Mouse (Mus musculus): ENCODE data around the gene Efcab8.
A peak's percentile ranks its signal among the peaks of the same experiment; 100 is the strongest.
"Not testable (repeated sequence)": the region's sequence is repeated elsewhere in the genome, so short reads cannot be mapped to it uniquely, and the experiment has no call there.

The Efcab8 gene

GRCm38 (mm10) chr2:153825900-153826299, 46.2 kb downstream of the Efcab8 start:
- DNase-seq, result not testable (repeated sequence)

- no peak for DNase-seq
Observed at GRCm38 (mm10) chr2:153827171-153827830, 47.6 kb downstream of the Efcab8 start.

GRCm38 (mm10) chr2:153828704-153829103, 49.0 kb downstream of the Efcab8 start:
- DNase-seq, result no peak

GRCm38 (mm10) chr2:153833291-153833690, 53.6 kb downstream of the Efcab8 start:
- DNase-seq, result no peak

- DNase-seq, result no peak
Observed at GRCm38 (mm10) chr2:153842854-153843253, 63.1 kb downstream of the Efcab8 start.

DNA sequence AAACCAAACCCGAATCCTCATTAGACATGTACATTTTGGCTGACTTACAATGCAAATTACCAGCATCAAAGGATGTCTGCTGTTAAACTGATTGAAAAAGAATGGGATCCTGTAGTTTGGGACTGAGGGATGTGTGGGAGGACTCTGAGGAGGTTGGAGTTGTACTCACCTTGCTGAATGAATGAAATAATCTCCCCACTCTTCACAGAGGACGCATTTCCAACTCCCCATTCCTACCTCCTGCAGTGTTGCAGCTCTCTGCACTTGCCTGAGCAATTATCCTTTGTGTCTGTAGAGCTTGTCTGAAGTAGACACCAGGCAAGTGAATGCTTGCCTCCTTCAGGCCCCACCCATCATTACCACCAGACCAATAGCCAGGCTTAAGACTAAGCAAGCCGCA, 68.7 kb downstream of the Efcab8 start:
- no peak for DNase-seq

DNA sequence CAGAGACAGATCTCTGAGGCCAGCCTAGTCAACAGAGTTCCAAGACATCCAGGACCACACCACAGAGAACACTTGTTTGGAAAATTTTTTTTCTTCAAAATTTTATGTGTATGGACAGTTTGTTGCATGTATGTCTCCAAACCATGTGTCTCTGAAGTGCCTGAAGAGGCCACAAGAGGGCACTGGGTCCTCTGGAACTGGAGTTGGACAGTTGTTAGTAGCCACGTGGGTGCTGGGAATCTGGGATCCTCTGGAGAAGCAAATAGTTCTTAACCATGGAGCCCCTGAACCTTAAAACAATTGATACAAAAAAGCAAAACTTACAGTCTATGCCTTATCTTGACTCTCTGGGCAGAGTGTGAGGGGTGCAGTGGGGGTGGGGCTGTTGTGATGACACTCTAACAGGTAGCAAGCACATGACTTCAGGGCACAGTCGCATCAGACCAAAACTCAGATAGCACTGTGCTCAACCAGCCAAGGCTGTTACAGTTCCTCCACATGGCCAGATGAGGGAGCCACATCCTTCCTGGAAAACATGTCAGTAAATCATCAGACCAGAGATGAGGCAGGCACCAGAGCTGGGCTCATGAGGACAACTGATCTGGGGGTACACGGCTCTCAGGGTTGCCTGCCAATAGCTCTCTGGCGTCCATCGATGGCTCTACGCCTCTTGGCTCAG, 70.8 kb downstream of the Efcab8 start:
- DNase-seq, result peak; percentile 18

DNA sequence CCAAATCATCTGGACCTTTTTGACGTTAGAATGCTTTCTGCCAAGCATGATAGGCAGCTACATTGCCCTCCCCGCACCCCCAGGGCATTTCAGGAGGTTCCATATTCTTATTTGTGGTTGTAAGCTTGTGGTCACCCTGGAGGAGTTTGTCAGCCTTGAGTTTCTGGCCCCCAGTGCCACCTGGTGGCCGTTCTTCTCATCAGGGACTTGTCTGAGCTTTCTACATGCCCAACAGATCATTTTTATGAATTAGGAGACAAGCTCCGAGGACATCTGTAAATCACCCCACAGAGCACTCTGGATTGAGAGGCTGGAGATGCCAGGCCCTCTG, 71.3 kb downstream of the Efcab8 start:
- peak; percentile 65 for DNase-seq

DNA sequence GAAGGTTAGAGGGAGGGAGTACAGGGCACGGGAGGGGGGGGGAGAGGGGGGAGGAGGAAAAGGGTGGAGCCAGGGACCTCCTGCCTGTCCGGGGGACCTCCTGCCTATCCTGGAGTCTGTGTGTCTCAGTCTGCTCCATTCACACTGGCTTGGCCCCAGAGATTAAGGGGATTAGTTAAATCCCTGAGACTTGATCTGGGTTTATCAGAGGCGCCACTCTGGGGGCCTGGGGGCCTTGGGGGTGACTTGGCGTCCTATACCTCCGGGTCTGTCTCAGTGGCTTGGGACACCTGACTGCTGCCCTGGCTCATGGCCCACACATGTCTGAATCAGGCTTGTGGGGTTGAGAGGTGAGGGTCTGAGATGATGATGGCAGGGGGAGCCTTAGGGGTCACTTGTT, 73.8 kb downstream of the Efcab8 start:
- DNase-seq, result no peak

- no peak for DNase-seq
Observed at GRCm38 (mm10) chr2:153859581-153859980, 79.8 kb downstream of the Efcab8 start.

- no peak for DNase-seq
Observed at GRCm38 (mm10) chr2:153860315-153860714, 80.6 kb downstream of the Efcab8 start.

DNA sequence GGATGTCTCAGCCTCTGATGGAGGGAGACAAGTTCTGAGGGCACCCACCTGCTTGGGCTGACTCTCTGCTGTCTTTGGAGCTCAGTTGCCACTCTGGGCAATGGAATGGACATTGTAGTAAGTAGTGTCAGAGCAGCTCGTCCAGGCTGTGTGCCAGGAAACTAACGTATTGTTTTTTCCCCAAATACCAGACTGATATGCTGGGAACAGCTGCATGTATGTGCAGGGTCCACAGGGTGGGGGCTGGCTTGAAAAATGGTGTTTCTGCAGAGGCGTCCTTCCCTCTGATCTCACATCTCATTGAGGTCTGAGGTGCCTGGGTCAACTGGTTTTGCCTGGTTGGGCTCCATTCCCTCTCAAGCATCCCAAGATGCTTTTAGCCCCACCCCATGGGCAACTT, 81.0 kb downstream of the Efcab8 start:
- DNase-seq, result no peak

DNA sequence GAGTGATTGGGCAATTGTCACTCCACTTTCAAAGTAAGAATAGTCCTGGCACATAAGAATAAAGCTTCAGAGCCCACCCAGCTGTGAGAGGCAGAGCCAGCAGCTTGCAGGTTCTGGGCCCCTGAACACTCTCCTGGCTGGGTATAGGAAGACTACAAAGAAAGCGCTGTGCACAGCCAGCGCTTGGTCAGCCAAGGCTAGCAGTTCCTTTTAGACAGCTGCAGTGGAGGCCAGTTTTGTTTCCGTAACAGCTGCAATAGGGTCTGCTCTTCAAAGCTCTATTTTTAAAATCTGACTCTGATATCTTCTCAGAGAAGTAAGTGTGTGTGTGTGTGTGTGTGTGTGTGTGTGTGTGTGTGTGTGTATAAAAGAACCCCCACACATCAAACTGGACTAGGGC, 82.2 kb downstream of the Efcab8 start:
- no peak for DNase-seq

GRCm38 (mm10) chr2:153870984-153871383, 91.3 kb downstream of the Efcab8 start, which contains the start of gene Sun5:
Sun5 (minus strand) TSS chr2:153871084.
- no peak for DNase-seq

DNA sequence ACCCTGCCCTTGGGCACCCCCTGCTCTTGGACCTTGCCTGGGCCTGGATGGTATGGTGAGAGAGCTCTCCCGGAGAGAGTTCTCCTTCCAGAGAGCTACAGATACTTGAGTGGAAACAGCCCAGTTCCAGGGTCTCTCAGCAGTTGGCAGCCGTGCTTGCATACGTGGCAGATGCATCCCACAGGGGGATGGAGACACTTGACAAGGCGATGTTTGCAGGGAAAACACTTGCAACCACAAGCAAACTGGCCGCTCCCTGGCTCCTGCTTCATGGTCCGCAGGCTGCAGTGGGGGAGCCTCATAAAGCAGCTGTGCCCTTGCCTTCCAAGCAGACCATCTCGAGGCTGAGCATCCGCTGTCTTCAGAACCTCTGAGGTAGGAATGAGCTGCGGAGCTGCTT, 95.0 kb downstream of the Efcab8 start, which contains the start of gene Bpifb2:
Gene Bpifb2 (plus strand): TSS at position 301 of the 400 bp plus-strand sequence.
- no peak for DNase-seq
